Mouse (Mus musculus) kidney, embryonic 14.5 days (tissue): ENCODE data around the gene Foxa3. TPM values are rescaled to one million over a fixed set of nuclear protein-coding genes. Genes with fewer than 3 reads are reported as not detected.

ENCODE experiments used
- ATAC-seq: fragments of 200-750 bp; cut with Nextera tagmentation; 2 replicates; pipeline ENCODE4 v1.8.0; 2017; ENCODE audit warnings: moderate number of reproducible peaks, mild to moderate bottlenecking, moderate TSS enrichment, moderate library complexity; ENCODE audit not compliant: low FRiP score, low TSS enrichment
- H3K27ac ChIP-seq: fragments of 300-500 bp; sonication (generic); 2 replicates; pipeline ENCODE4 v1.5.1; 2014; ENCODE audit warnings: low read depth, mild to moderate bottlenecking, low read length, moderate library complexity, mixed read lengths
- H3K27me3 ChIP-seq: fragments of 300-500 bp; sonication (generic); 2 replicates; pipeline ENCODE4 v1.6.1; 2014; ENCODE audit warnings: mild to moderate bottlenecking, low read length; ENCODE audit not compliant: control insufficient read depth, insufficient read depth
- H3K36me3 ChIP-seq: fragments of 300-500 bp; sonication (generic); 2 replicates; pipeline ENCODE4 v1.6.1; 2014; ENCODE audit warnings: low read length, mixed read lengths; ENCODE audit not compliant: control insufficient read depth, insufficient read depth
- H3K4me1 ChIP-seq: fragments of 300-500 bp; sonication (generic); 2 replicates; pipeline ENCODE4 v1.6.1; 2014; ENCODE audit warnings: low read length, mixed read lengths; ENCODE audit not compliant: control insufficient read depth, insufficient read depth
- H3K4me2 ChIP-seq: fragments of 300-500 bp; sonication (generic); replicated peaks from 2 replicates; pipeline ENCODE4 v1.6.1; 2014; ENCODE audit warnings: low read depth, mild to moderate bottlenecking, low read length
- H3K4me3 ChIP-seq: fragments of 300-500 bp; sonication (generic); 2 replicates; pipeline ENCODE4 v1.5.1; 2014; ENCODE audit warnings: mild to moderate bottlenecking, low read length
- H3K9ac ChIP-seq: fragments of 300-500 bp; sonication (generic); 2 replicates; pipeline ENCODE4 v1.6.1; 2014; ENCODE audit warnings: low read depth, mild to moderate bottlenecking, low read length, moderate library complexity
- H3K9me3 ChIP-seq: fragments of 300-500 bp; sonication (generic); 2 replicates; pipeline ENCODE4 v1.6.1; 2016; ENCODE audit warnings: low read length; ENCODE audit not compliant: control insufficient read depth
- WGBS: fragments of 180-500 bp; shearing (Covaris S2); extraction: QIAGEN DNeasy Blood & Tissue Kit; methylation state at CpG from one replicate; pipeline ENCODE4 v1.1.7; 2014; 5-methylcytosine and 5-hydroxymethylcytosine counted together
- polyA plus RNA-seq: library from polyadenylated mRNA; unstranded; fragments of >200 nt; fragmentation: Nextera tagmentation; extraction: Ambion mirVana; gene quantifications from 2 replicates; pipeline ENCODE4 v1.2.1, GENCODE M21; 2014

The Foxa3 gene
- polyA plus RNA-seq, 1 experiment from 2014 or later, result not detected

DNA sequence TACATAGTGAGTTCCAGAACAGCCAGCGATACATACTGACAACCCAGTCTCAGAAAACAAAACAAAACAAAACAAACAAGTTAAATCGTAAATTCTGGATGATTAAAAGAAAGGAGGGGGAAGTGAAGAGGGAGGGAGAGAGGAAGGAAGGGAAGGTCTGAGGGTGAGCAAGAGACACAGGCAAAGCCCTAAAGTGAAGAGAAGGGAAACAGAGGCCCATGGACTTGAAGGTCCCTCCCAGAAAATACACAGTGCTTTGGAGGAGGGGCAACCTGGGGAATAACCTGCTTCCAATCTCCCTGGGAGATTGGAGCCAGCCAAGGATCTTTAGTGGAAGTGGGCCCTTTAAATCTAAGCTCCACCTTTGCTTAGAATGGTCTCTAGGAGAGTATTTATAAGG is 36.2 kb downstream of the Foxa3 start, which contains the start of gene Nanos2:
TSS of gene Nanos2 (plus strand) at position 301 of the 400 bp plus-strand sequence.
- no peak for ATAC-seq
- Histone ChIP-seq H3K9ac (no peak within 1 kb of the TSS), H3K9me3 (no peaks in the 10 kb centered on the region), H3K27ac (no peak within 1 kb of the TSS), H3K4me2 (no peak within 1 kb of the TSS), H3K4me1 (peaks cover 6% of the 10 kb centered on the region; the same call in 1 of the 2 replicates), H3K36me3 (no peaks in the 10 kb centered on the region), H3K27me3 (peaks cover 5% of the 10 kb centered on the region; the same call in 1 of the 2 replicates), H3K4me3 (no peak within 1 kb of the TSS)
- WGBS, result 57% methylated on average over 2 of the region's 2 CpGs

DNA sequence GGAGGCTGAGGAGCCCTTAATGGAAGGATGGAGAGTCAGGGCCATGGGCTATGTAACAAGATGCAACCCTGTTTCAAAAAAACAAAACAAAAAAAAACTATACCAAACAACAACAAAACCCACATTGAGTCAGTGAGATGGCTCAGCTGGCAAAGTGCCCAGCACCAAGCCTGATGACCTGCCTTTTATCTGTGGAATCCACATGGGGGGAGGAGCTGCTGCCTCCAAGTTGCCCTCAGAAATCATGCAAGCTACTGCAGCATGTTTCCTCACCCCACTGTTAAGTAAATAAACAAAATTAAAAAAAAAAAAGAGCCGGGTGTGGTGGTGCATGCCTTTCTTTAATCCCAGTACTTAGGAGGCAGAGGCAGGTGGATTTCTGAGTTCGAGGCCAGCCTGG is 36.8 kb downstream of the Foxa3 start:
- WGBS, result 62% methylated on average over 2 of the region's 2 CpGs
- Histone ChIP-seq H3K9ac (no peak overlapping the region), H3K4me1 (peaks cover 2% of the 10 kb centered on the region; the same call in 1 of the 2 replicates), H3K27me3 (peaks cover under 1% of the 10 kb centered on the region; the same call in 1 of the 2 replicates), H3K4me3 (no peak overlapping the region), H3K9me3 (no peaks in the 10 kb centered on the region), H3K36me3 (no peaks in the 10 kb centered on the region), H3K4me2 (no peak overlapping the region), H3K27ac (no peak overlapping the region)
- ATAC-seq, result no peak

DNA sequence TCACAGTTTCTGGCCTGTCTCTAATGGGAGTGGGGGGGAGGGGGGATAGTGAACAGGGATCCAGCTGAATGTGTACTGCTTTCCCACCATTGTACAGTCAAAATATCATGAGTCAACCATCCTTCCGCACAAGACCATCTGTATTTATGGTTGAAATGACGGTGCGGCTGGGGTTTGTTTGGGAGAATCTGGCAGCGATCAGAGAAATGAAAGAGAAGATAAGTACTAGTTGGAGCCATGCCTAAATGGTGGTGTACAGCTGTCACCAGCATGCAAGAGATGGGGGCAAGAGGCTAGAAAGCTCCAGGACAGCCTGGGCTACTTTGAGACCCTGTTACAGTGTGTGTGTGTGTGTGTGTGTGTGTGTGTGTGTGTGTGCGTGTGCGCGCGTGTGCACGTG is 45.0 kb downstream of the Foxa3 start:
- no peaks in the 10 kb centered on the region for H3K36me3 ChIP-seq
- no peak overlapping the region for H3K4me3 ChIP-seq
- H3K27me3 ChIP-seq, result no peaks in the 10 kb centered on the region; the same call in 1 of the 2 replicates
- H3K4me1 ChIP-seq, result no peaks in the 10 kb centered on the region
- no peak overlapping the region for H3K9ac ChIP-seq
- no peak overlapping the region for H3K27ac ChIP-seq
- no peak overlapping the region for H3K4me2 ChIP-seq
- WGBS, result 92% methylated on average over 9 of the region's 9 CpGs
- ATAC-seq, result no peak
- no peaks in the 10 kb centered on the region for H3K9me3 ChIP-seq

DNA sequence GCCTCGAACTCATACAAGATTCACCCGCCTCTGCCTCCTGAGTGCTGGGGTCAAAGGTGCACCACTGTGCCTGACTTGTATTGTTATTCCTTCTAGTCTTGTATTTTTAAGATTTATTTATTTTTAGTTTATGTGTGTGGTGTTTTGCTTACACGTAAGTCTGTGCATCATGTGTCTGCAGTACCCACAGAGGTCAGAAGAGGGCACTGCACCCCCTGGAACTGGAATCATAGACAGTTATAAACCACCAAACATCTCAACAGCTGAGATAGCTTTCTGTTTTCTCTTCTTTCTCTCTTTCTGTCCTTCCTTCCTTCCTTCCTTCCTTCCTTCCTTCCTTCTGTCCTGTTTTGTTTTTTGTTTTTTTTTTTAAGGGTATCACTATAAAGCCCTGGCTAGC is 52.4 kb downstream of the Foxa3 start:
- Histone ChIP-seq H3K4me3 (no peak overlapping the region), H3K9me3 (no peaks in the 10 kb centered on the region), H3K27ac (no peak overlapping the region), H3K4me2 (no peak overlapping the region), H3K9ac (no peak overlapping the region), H3K27me3 (peaks cover 7% of the 10 kb centered on the region), H3K4me1 (no peaks in the 10 kb centered on the region), H3K36me3 (no peaks in the 10 kb centered on the region)
- no peak for ATAC-seq
- 83% methylated on average over 3 of the region's 3 CpGs for WGBS

DNA sequence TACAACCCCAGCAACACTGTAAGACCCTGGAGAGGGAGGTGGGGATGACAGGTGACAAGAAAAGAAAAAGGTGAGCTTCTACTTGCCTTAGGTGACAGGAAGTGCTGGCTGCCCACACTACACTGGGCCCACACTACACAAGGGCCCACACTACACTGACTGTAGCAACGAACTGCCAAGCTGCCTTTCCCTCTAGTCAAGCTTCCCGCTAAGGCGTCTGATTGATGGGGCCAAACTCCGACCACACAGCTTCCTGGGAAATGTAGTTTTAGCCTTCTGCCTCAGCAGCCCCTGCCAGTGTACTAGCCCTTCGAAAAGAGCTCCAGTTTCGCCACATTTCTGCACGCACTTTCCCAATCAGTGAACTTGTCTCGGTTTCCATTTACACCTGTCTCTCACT is 55.7 kb downstream of the Foxa3 start:
- no peak for ATAC-seq
- Histone ChIP-seq H3K4me2 (no peak overlapping the region), H3K9me3 (no peaks in the 10 kb centered on the region), H3K9ac (no peak overlapping the region), H3K36me3 (no peaks in the 10 kb centered on the region), H3K27ac (no peak overlapping the region), H3K4me3 (no peak overlapping the region), H3K4me1 (peaks cover 4% of the 10 kb centered on the region; the same call in 1 of the 2 replicates), H3K27me3 (peaks cover 40% of the 10 kb centered on the region)
- 12% methylated on average over 8 of the region's 8 CpGs for WGBS

DNA sequence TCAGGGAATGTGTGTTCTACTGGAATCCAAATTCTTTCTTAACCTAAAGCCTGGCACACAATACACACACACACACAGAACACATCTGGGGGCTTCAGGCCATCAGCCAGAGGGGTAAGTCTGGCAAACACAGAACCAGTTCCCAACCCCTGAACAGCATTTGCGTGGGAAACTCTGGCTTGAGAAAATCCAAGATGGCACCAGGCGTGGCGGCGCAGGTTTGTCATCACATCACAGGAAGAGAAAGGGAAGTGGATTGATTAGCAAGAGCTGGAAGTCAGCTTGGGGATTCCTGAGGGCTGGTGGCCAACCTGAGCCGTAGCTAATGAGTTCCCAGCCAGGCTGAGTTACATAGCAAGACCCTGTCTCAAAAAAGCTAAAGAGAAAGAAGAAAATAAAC is 58.0 kb downstream of the Foxa3 start:
- H3K27me3 ChIP-seq, result peaks cover 63% of the 10 kb centered on the region
- no peak overlapping the region for H3K9ac ChIP-seq
- ATAC-seq, result no peak
- no peaks in the 10 kb centered on the region for H3K9me3 ChIP-seq
- no peak overlapping the region for H3K4me3 ChIP-seq
- H3K4me2 ChIP-seq, result no peak overlapping the region
- no peak overlapping the region for H3K27ac ChIP-seq
- peaks cover 4% of the 10 kb centered on the region; the same call in 1 of the 2 replicates for H3K4me1 ChIP-seq
- WGBS, result 78% methylated on average over 5 of the region's 5 CpGs
- no peaks in the 10 kb centered on the region for H3K36me3 ChIP-seq

DNA sequence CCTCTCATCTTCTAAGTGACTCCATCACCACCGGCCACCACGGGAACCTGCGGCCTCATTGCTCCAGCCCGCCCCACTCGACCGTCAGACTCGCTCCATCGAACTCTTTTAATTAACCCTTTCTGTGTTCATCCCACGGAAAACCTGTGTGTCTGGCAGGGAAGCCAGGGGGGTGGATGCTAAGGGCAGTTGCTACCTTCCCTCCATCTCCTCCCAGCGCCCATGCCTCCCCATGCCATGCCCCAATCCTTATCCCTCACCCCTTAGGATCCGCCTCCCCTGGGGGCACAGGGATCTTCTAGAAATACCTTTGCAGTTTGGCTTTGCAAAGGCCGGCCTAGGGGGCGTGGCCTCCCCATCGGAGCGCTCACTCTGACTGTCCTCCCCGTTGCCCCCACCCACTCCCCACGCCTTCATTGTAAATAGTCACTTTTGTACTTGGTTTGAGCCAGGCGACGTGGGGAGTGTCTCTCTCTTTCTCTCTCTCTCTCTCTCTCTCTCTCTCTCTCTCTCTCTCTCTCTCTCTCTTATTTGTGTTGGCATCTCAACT is 60.0 kb downstream of the Foxa3 start:
- WGBS, result 1% methylated on average over 19 of the region's 19 CpGs
- ATAC-seq, result no peak
- peaks cover 77% of the 10 kb centered on the region for H3K27me3 ChIP-seq
- H3K4me1 ChIP-seq, result peaks cover 4% of the 10 kb centered on the region; the same call in 1 of the 2 replicates
- H3K9ac ChIP-seq, result no peak overlapping the region
- no peak overlapping the region for H3K27ac ChIP-seq
- H3K4me3 ChIP-seq, result peak overlapping the region; percentile 15; the same call in 1 of the 2 replicates
- no peaks in the 10 kb centered on the region for H3K9me3 ChIP-seq
- no peaks in the 10 kb centered on the region for H3K36me3 ChIP-seq
- peak overlapping the region; percentile 42; the same call in 1 of the 2 replicates for H3K4me2 ChIP-seq

Other genes starting within 250 kb of the Foxa3 start
- not detected in 2 replicates for gene Psg19, start 225.0 kb downstream of the Foxa3 start, polyA plus RNA-seq
- not detected in 2 replicates for gene Psg17, start 201.9 kb downstream of the Foxa3 start, polyA plus RNA-seq
- gene Mill2, start 183.6 kb downstream of the Foxa3 start, polyA plus RNA-seq, result 0.64 and 0.79 TPM in 2 replicates
- gene Pglyrp1, start 152.2 kb downstream of the Foxa3 start, polyA plus RNA-seq, result 0.77 and 1.1 TPM in 2 replicates
- 21.0 and 21.4 TPM in 2 replicates for gene Ccdc61, start 113.1 kb downstream of the Foxa3 start, polyA plus RNA-seq
- 0.96 and 1.1 TPM in 2 replicates for gene Nova2, start 97.7 kb downstream of the Foxa3 start, polyA plus RNA-seq
- gene Nanos2, start 36.1 kb downstream of the Foxa3 start, polyA plus RNA-seq, result not detected in 2 replicates
- 3.9 and 4.9 TPM in 2 replicates for gene Mypop, start 32.3 kb downstream of the Foxa3 start, polyA plus RNA-seq
- gene Irf2bp1, start 19.5 kb downstream of the Foxa3 start, polyA plus RNA-seq, result 28.6 and 30.3 TPM in 2 replicates
- 26.7 and 39.4 TPM in 2 replicates for gene Sympk, start 839 bp upstream of the Foxa3 start, polyA plus RNA-seq
- not detected in 2 replicates for gene Rsph6a, start 31.2 kb upstream of the Foxa3 start, polyA plus RNA-seq
- gene Dmwd, start 52.7 kb upstream of the Foxa3 start, polyA plus RNA-seq, result 20.5 and 23.2 TPM in 2 replicates
- 12.1 and 14.9 TPM in 2 replicates for gene Dmpk, start 60.3 kb upstream of the Foxa3 start, polyA plus RNA-seq
- gene Six5, start 71.1 kb upstream of the Foxa3 start, polyA plus RNA-seq, result 13.3 and 13.6 TPM in 2 replicates
- 2.3 and 4.5 TPM in 2 replicates for gene Gm4969, start 94.8 kb upstream of the Foxa3 start, polyA plus RNA-seq
- gene Fbxo46, start 96.3 kb upstream of the Foxa3 start, polyA plus RNA-seq, result 5.7 and 10.0 TPM in 2 replicates
- 8.9 and 12.8 TPM in 2 replicates for gene Qpctl, start 125.8 kb upstream of the Foxa3 start, polyA plus RNA-seq
- gene Snrpd2, start 126.2 kb upstream of the Foxa3 start, polyA plus RNA-seq, result 155 and 205 TPM in 2 replicates
- gene Gipr, start 142.6 kb upstream of the Foxa3 start, polyA plus RNA-seq, result 0.31 and 0.45 TPM in 2 replicates
- 2.8 and 5.7 TPM in 2 replicates for gene Eml2, start 152.9 kb upstream of the Foxa3 start, polyA plus RNA-seq
- gene Gpr4, start 189.0 kb upstream of the Foxa3 start, polyA plus RNA-seq, result 2.4 and 3.4 TPM in 2 replicates
- 33.3 and 44.6 TPM in 2 replicates for gene Opa3, start 204.8 kb upstream of the Foxa3 start, polyA plus RNA-seq
- 54.2 and 56.5 TPM in 2 replicates for gene Vasp, start 248.3 kb upstream of the Foxa3 start, polyA plus RNA-seq